ENCODE assay signal across 11 mouse cellular contexts in genomic region chr2:65294092-65294491, GRCm38 (mm10). TPM values are rescaled to one million over a fixed set of nuclear protein-coding genes. Genes with fewer than 3 reads are reported as not detected.
DNase-seq lines count a peak whose midpoint lies in the region; ATAC-seq lines count a peak whose summit lies in the region.
"Had no signal": no experiment of that assay in that cellular context is flagged by ENCODE, and none has a peak within 500 bp of the region (broad histone marks: within the 10 kb centered on the region; RNA-seq: fewer than 3 reads in every experiment).

No protein-coding gene starts in this region.

- H3K9me3 ChIP-seq in kidney, embryonic 15.5 days (replicated peaks): no peaks in the 10 kb centered on the region
- H3K9me3 ChIP-seq in forebrain, embryonic 12.5 days: no peaks in the 10 kb centered on the region
- no peaks in the 10 kb centered on the region for H3K9me3 ChIP-seq in forebrain, embryonic 15.5 days
- H3K9me3 ChIP-seq: embryonic facial prominence, embryonic 13.5 days had no signal

- H3K27me3 ChIP-seq in kidney, embryonic 15.5 days: no peaks in the 10 kb centered on the region
- no peaks in the 10 kb centered on the region for H3K27me3 ChIP-seq in forebrain, embryonic 12.5 days
- no peaks in the 10 kb centered on the region for H3K27me3 ChIP-seq in forebrain, embryonic 15.5 days
- H3K27me3 ChIP-seq: embryonic facial prominence, embryonic 13.5 days had no signal

- DNase-seq in kidney, adult 11 months: peak; percentile 49
- DNase-seq in 3T3-L1 (ENCODE audit: low read depth, low spot score): peak; percentile 8
- DNase-seq in adrenal gland, postnatal 14 days: peak; percentile 65
- DNase-seq in heart, postnatal 25 days (ENCODE audit: low spot score): peak; percentile 19
- DNase-seq: right cerebral cortex, postnatal 25 days had no signal

- no peak for ATAC-seq in kidney, embryonic 15.5 days (replicated peaks; ENCODE audit: low FRiP score)
- ATAC-seq in forebrain, embryonic 12.5 days (ENCODE audit: low FRiP score): no peak
- no peak for ATAC-seq in forebrain, embryonic 15.5 days (replicated peaks)
- ATAC-seq in megakaryocyte-erythroid progenitor cell, adult 5-6 weeks (replicated peaks; ENCODE audit: low FRiP score, low TSS enrichment, poor library complexity, severe bottlenecking): no peak

- no peak overlapping the region for H3K9ac ChIP-seq in kidney, embryonic 15.5 days
- no peak overlapping the region for H3K9ac ChIP-seq in forebrain, embryonic 12.5 days
- no peak overlapping the region for H3K9ac ChIP-seq in forebrain, embryonic 15.5 days (replicated peaks)
- H3K9ac ChIP-seq: embryonic facial prominence, embryonic 13.5 days had no signal

- H3K36me3 ChIP-seq in kidney, embryonic 15.5 days: no peaks in the 10 kb centered on the region
- H3K36me3 ChIP-seq in forebrain, embryonic 12.5 days (replicated peaks): no peaks in the 10 kb centered on the region
- no peaks in the 10 kb centered on the region for H3K36me3 ChIP-seq in forebrain, embryonic 15.5 days
- H3K36me3 ChIP-seq: embryonic facial prominence, embryonic 13.5 days had no signal

- no peak overlapping the region for H3K27ac ChIP-seq in kidney, embryonic 15.5 days
- no peak overlapping the region for H3K27ac ChIP-seq in forebrain, embryonic 12.5 days
- no peak overlapping the region for H3K27ac ChIP-seq in forebrain, embryonic 15.5 days (replicated peaks)
- H3K27ac ChIP-seq: embryonic facial prominence, embryonic 13.5 days had no signal

- H3K4me2 ChIP-seq in kidney, embryonic 15.5 days: no peak overlapping the region
- no peak overlapping the region for H3K4me2 ChIP-seq in forebrain, embryonic 12.5 days
- no peak overlapping the region for H3K4me2 ChIP-seq in forebrain, embryonic 15.5 days (replicated peaks)
- H3K4me2 ChIP-seq: embryonic facial prominence, embryonic 13.5 days had no signal

- no peak overlapping the region for H3K4me3 ChIP-seq in kidney, embryonic 15.5 days (replicated peaks)
- H3K4me3 ChIP-seq in forebrain, embryonic 12.5 days (replicated peaks): no peak overlapping the region
- H3K4me3 ChIP-seq in forebrain, embryonic 15.5 days: no peak overlapping the region
- H3K4me3 ChIP-seq: embryonic facial prominence, embryonic 13.5 days; myocyte had no signal

- 68% methylated on average over 8 of the region's 8 CpGs for WGBS in kidney, embryonic 15.5 days
- 83% methylated on average over 8 of the region's 8 CpGs for WGBS in forebrain, embryonic 12.5 days
- WGBS in forebrain, embryonic 15.5 days: 76% methylated on average over 8 of the region's 8 CpGs

- intact Hi-C loops in heart, postnatal 25 days (cut with DNase I): no loop called here

- H3K4me1 ChIP-seq in kidney, embryonic 15.5 days: no peaks in the 10 kb centered on the region
- no peaks in the 10 kb centered on the region for H3K4me1 ChIP-seq in forebrain, embryonic 12.5 days
- H3K4me1 ChIP-seq in forebrain, embryonic 15.5 days: no peaks in the 10 kb centered on the region
- H3K4me1 ChIP-seq: embryonic facial prominence, embryonic 13.5 days had no signal

RNA-seq across cellular contexts. Expression of gene Cobll1, which starts 54.9 kb away (rescaled TPM):
- 20.1 and 21.7 TPM in 2 replicates for polyA plus RNA-seq in kidney, embryonic 15.5 days (2015; fragmentation: Nextera tagmentation; extraction: Ambion mirVana)
- total RNA-seq in adrenal gland, postnatal 14 days (2021): 189 and 216 TPM in 2 replicates
- 10 to 100 TPM; 56.6 to 61.6 TPM for total RNA-seq in heart, postnatal 25 days (2021)
- polyA plus RNA-seq in forebrain, embryonic 12.5 days (2016; fragmentation: Nextera tagmentation; extraction: Ambion mirVana): 3.2 and 4.0 TPM in 2 replicates
- polyA plus RNA-seq in forebrain, embryonic 15.5 days (2015; fragmentation: Nextera tagmentation; extraction: Ambion mirVana): 2.5 and 3.1 TPM in 2 replicates
- 2.7 and 6.5 TPM in 2 replicates for total RNA-seq in megakaryocyte-erythroid progenitor cell, adult 5-6 weeks (2014; fragmentation: Nextera tagmentation)
- total RNA-seq in megakaryocyte-erythroid progenitor cell, adult 5-6 weeks (2017): 0.91 and 1.1 TPM in 2 replicates

Comparison
In these comparisons a context has a peak if more than half of its experiments do, and no peak if none do; other contexts are left out.
1. DNase-seq: peak in every context shown above with its lines; median percentile 65 in adrenal gland, postnatal 14 days; 49 in kidney, adult 11 months; 19 in heart, postnatal 25 days; 8 in 3T3-L1.
2. RNA of gene Cobll1, which starts 54.9 kb away (total RNA-seq): 189 to 216 TPM in adrenal gland, postnatal 14 days and 56.6 to 61.6 TPM in heart, postnatal 25 days; 0.91 to 6.5 TPM in megakaryocyte-erythroid progenitor cell, adult 5-6 weeks; every median in the first group is over 4 times any median in the second.